Mouse (Mus musculus) midbrain, embryonic 16.5 days (tissue): ENCODE data around the gene Gm3072. TPM values are rescaled to one million over a fixed set of nuclear protein-coding genes. Genes with fewer than 3 reads are reported as not detected.
"Not testable (repeated sequence)": the region's sequence is repeated elsewhere in the genome, so short reads cannot be mapped to it uniquely, and the experiment has no call there.

Experiments used
- ATAC-seq: fragments of 200-750 bp; cut with Nextera tagmentation; 2 replicates; pipeline ENCODE4 v1.8.0; 2017; ENCODE audit warnings: moderate TSS enrichment
- H3K27ac ChIP-seq: fragments of 300-500 bp; sonication (generic); 2 replicates; pipeline ENCODE4 v1.5.1; 2014; ENCODE audit warnings: mild to moderate bottlenecking, low read length, mixed read lengths
- H3K27me3 ChIP-seq: fragments of 300-500 bp; sonication (generic); 2 replicates; pipeline ENCODE4 v1.6.1; 2014; ENCODE audit warnings: low read depth, low read length, mixed read lengths; ENCODE audit not compliant: control insufficient read depth, insufficient read depth
- H3K36me3 ChIP-seq: fragments of 300-500 bp; sonication (generic); 2 replicates; pipeline ENCODE4 v1.6.1; 2014; ENCODE audit warnings: mild to moderate bottlenecking, low read length, moderate library complexity, mixed read lengths; ENCODE audit not compliant: control insufficient read depth, insufficient read depth
- H3K4me1 ChIP-seq: fragments of 300-500 bp; sonication (generic); 2 replicates; pipeline ENCODE4 v1.6.1; 2014; ENCODE audit warnings: mild to moderate bottlenecking, low read length, mixed read lengths; ENCODE audit not compliant: control insufficient read depth, insufficient read depth
- H3K4me2 ChIP-seq: fragments of 300-500 bp; sonication (generic); 2 replicates; pipeline ENCODE4 v1.6.1; 2014; ENCODE audit warnings: mild to moderate bottlenecking, low read length, mixed read lengths
- H3K4me3 ChIP-seq: fragments of 300-500 bp; sonication (generic); 2 replicates; pipeline ENCODE4 v1.5.1; 2014; ENCODE audit warnings: low read depth, mild to moderate bottlenecking, low read length, moderate library complexity, mixed read lengths
- H3K9ac ChIP-seq: fragments of 300-500 bp; sonication (generic); 2 replicates; pipeline ENCODE4 v1.6.1; 2014; ENCODE audit warnings: low read depth, low read length, mixed read lengths
- H3K9me3 ChIP-seq: fragments of 300-500 bp; sonication (generic); replicated peaks from 2 replicates; pipeline ENCODE4 v1.6.1; 2014; ENCODE audit warnings: mild to moderate bottlenecking, low read length, mixed read lengths; ENCODE audit not compliant: control insufficient read depth, poor library complexity, severe bottlenecking
- WGBS: fragments of 180-500 bp; shearing (Covaris S2); extraction: QIAGEN DNeasy Blood & Tissue Kit; methylation state at CpG from one replicate; pipeline ENCODE4 v1.1.7; 2014; 5-methylcytosine and 5-hydroxymethylcytosine counted together
- polyA plus RNA-seq: library from polyadenylated mRNA; unstranded; fragments of >200 nt; fragmentation: Nextera tagmentation; extraction: Ambion mirVana; gene quantifications from 2 replicates; pipeline ENCODE4 v1.2.1, GENCODE M21; 2015

The Gm3072 gene
- polyA plus RNA-seq: not detected in 2 replicates

DNA sequence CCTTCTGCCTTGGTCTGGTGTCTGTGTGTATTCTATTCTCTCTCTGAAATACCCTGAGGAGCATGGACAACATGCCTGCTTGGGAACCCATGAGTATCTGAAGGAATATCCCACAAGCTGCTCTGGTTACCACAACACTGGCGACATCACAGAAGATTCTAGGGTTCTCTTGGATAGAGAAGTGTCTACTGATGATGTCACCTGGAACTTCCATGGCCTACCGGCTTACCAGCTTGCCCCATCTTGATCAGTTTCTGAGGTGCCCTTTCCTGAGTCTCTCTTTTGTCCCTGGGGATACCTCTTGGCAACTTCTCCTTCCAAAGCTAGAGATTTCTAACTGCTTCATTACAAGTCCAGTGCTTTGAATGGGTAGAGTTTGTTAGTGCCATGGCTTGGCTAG, at the start of gene Gm3072:
TSS of gene Gm3072 (minus strand) at position 101 of the 400 bp plus-strand sequence.
- 89% methylated on average over 1 of the region's 2 CpGs for WGBS
- H3K4me3 ChIP-seq, ATAC-seq, H3K4me1 ChIP-seq, H3K36me3 ChIP-seq, H3K27me3 ChIP-seq, H3K9ac ChIP-seq, H3K27ac ChIP-seq, H3K4me2 ChIP-seq, H3K9me3 ChIP-seq: not testable (repeated sequence)

DNA sequence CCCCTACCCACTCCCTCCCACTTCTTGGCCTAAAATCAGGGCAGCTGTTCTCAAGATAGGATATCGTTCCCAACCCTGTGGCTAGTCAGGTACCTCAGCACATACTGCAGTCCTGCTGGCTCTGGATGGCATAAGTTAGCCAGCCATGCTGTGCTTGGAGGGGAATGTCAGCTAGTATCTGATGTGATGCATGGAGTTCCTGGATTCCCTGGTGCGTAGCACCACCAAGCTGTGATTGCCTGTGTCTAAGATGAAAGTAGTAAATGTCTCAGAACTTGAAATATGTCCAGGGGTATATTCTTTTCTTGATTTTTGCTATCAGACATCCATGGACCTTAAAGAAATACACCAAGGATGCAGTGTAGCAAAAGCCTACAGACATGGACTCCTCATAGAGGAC, 23.8 kb upstream of the Gm3072 start:
- 94% methylated on average over 2 of the region's 2 CpGs for WGBS
- H3K9me3 ChIP-seq, H3K4me1 ChIP-seq, H3K9ac ChIP-seq, H3K27ac ChIP-seq, H3K4me3 ChIP-seq, H3K4me2 ChIP-seq, ATAC-seq, H3K36me3 ChIP-seq, H3K27me3 ChIP-seq: not testable (repeated sequence)

GRCm38 (mm10) chr14:41646387-41646786, 22.0 kb upstream of the Gm3072 start, which contains the start of gene Gm3676:
TSS of gene Gm3676 (minus strand) at chr14:41646487.
- WGBS: no CpG with 5 or more reads among the region's 1 CpGs
- H3K4me2 ChIP-seq, H3K9ac ChIP-seq, ATAC-seq, H3K27me3 ChIP-seq, H3K9me3 ChIP-seq, H3K4me1 ChIP-seq, H3K27ac ChIP-seq, H3K4me3 ChIP-seq, H3K36me3 ChIP-seq: not testable (repeated sequence)

DNA sequence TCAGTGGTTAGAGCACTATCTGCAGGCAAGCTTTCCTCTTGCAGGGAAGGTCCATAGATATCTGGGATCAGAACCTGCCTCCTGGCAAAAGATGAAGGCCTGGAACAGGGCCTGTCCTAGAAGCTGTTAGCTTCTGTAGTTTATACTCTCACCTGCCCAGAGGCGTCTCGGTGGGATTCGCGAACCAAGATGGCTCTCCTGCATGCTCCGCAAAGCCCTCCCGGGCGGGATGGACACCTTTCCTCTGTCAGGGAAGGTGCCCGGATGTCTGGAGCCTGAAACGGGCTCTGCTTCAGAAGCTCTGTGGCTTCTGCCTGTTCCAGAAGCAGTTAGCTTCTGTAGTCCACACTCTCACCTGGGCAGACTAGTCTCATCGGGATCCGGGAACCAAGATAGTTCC, 5.7 kb upstream of the Gm3072 start:
- H3K27me3 ChIP-seq, H3K36me3 ChIP-seq, H3K4me1 ChIP-seq, H3K27ac ChIP-seq, H3K4me3 ChIP-seq, ATAC-seq, H3K9me3 ChIP-seq, H3K9ac ChIP-seq, H3K4me2 ChIP-seq: not testable (repeated sequence)
- 93% methylated on average over 9 of the region's 11 CpGs for WGBS

DNA sequence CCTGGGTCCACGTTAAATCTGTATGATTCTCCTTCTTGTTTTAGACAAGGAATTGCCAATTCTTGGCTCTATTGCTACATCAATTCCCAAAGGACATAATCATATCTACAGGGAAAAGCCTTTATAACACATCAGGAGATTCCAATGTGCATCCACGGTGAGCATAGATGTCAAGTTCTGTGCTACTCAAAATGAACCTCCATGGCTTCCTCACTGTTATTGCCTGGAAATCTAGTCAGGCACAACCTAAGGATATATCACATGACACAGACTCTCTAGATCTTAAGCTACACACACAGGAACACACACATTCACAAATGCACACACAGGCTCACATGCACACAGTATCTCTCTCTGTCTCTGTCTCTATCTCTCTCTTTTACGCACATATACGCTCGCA, 1.9 kb downstream of the Gm3072 start:
- not testable (repeated sequence) for H3K9me3 ChIP-seq, ATAC-seq, H3K4me2 ChIP-seq, H3K27me3 ChIP-seq, H3K9ac ChIP-seq, H3K27ac ChIP-seq, H3K36me3 ChIP-seq, H3K4me3 ChIP-seq, H3K4me1 ChIP-seq
- WGBS: 96% methylated on average over 4 of the region's 5 CpGs

GRCm38 (mm10) chr14:41610690-41611089, 13.7 kb downstream of the Gm3072 start:
- ATAC-seq, H3K36me3 ChIP-seq, H3K4me2 ChIP-seq, H3K4me3 ChIP-seq, H3K27ac ChIP-seq, H3K9ac ChIP-seq, H3K4me1 ChIP-seq, H3K27me3 ChIP-seq, H3K9me3 ChIP-seq: not testable (repeated sequence)
- WGBS: 85% methylated on average over 1 of the region's 1 CpGs

- H3K27ac ChIP-seq, H3K4me2 ChIP-seq, H3K9ac ChIP-seq, H3K27me3 ChIP-seq, H3K36me3 ChIP-seq, ATAC-seq, H3K9me3 ChIP-seq, H3K4me3 ChIP-seq, H3K4me1 ChIP-seq: not testable (repeated sequence)
- WGBS: 94% methylated on average over 15 of the region's 15 CpGs
These were observed 23.5 kb downstream of the Gm3072 start for GRCm38 (mm10) chr14:41600935-41601334.

DNA sequence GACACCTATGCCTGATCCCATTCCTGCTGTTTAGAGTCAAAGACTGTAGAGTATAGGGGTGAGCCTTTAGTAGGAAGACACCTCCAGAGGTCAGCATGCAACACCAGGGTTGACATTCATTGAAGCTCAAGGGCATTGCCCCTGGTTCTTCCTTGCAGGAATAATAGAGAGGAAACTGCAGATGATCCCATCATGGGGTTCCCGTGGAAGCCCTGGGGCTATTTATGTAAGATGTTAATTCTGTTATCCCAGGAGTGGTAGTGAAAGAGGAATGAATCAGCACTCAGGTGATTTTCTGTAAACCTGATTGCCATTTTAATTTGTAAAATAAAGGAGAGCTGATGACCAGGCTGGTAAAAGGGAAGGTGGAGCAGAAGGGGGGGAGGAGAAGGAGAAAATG, 38.1 kb downstream of the Gm3072 start:
- 86% methylated on average over 1 of the region's 1 CpGs for WGBS
- H3K4me2 ChIP-seq, H3K9me3 ChIP-seq, H3K4me1 ChIP-seq, H3K27me3 ChIP-seq, H3K36me3 ChIP-seq, ATAC-seq, H3K4me3 ChIP-seq, H3K9ac ChIP-seq, H3K27ac ChIP-seq: not testable (repeated sequence)

GRCm38 (mm10) chr14:41572911-41573310, 51.5 kb downstream of the Gm3072 start, which contains the start of gene 1700049E17Rik2:
TSS of gene 1700049E17Rik2 (plus strand) at chr14:41573211.
- not testable (repeated sequence) for H3K27me3 ChIP-seq, ATAC-seq, H3K9ac ChIP-seq, H3K4me3 ChIP-seq, H3K36me3 ChIP-seq, H3K4me1 ChIP-seq, H3K9me3 ChIP-seq, H3K4me2 ChIP-seq, H3K27ac ChIP-seq
- WGBS: no CpG with 5 or more reads among the region's 1 CpGs
